Mouse (Mus musculus) embryonic facial prominence, embryonic 13.5 days (tissue): ENCODE results near the gene Nhlh2. TPM values are rescaled to one million over a fixed set of nuclear protein-coding genes. Genes with fewer than 3 reads are reported as not detected.

ENCODE experiments used
- ATAC-seq: fragments of 200-750 bp; cut with Nextera tagmentation; 2 replicates; pipeline ENCODE4 v1.8.0; 2017; ENCODE audit warnings: low read depth; ENCODE audit not compliant: insufficient number of reproducible peaks, insufficient read depth, low FRiP score, low TSS enrichment
- H3K27ac ChIP-seq: fragments of 300-500 bp; sonication (generic); 2 replicates; pipeline ENCODE4 v1.5.1; 2015; ENCODE audit warnings: moderate library complexity, mild to moderate bottlenecking, inconsistent platforms
- H3K27me3 ChIP-seq: fragments of 300-500 bp; sonication (generic); 2 replicates; pipeline ENCODE4 v1.6.1; 2015; ENCODE audit warnings: mild to moderate bottlenecking, inconsistent platforms
- H3K36me3 ChIP-seq: fragments of 300-500 bp; sonication (generic); 2 replicates; pipeline ENCODE4 v1.6.1; 2015; ENCODE audit warnings: mild to moderate bottlenecking, inconsistent platforms
- H3K4me1 ChIP-seq: fragments of 300-500 bp; sonication (generic); 2 replicates; pipeline ENCODE4 v1.6.1; 2015; ENCODE audit warnings: inconsistent platforms
- H3K4me2 ChIP-seq: fragments of 300-500 bp; sonication (generic); 2 replicates; pipeline ENCODE4 v1.6.1; 2015; ENCODE audit warnings: moderate library complexity, mild to moderate bottlenecking, inconsistent platforms
- H3K4me3 ChIP-seq: fragments of 300-500 bp; sonication (generic); 2 replicates; pipeline ENCODE4 v1.5.1; 2015; ENCODE audit warnings: mild to moderate bottlenecking, inconsistent platforms
- H3K9ac ChIP-seq: fragments of 300-500 bp; sonication (generic); 2 replicates; pipeline ENCODE4 v1.6.1; 2015; ENCODE audit warnings: mild to moderate bottlenecking, inconsistent platforms
- H3K9me3 ChIP-seq: fragments of 300-500 bp; sonication (generic); 2 replicates; pipeline ENCODE4 v1.6.1; 2016; ENCODE audit warnings: inconsistent platforms
- WGBS: fragments of 180-500 bp; shearing (Covaris S2); methylation state at CpG from one replicate; pipeline ENCODE4 v1.1.7; 2015; ENCODE audit warnings: mixed read lengths; 5-methylcytosine and 5-hydroxymethylcytosine counted together
- polyA plus RNA-seq: library from polyadenylated mRNA; unstranded; fragments of >200 nt; fragmentation: Nextera tagmentation; extraction: Ambion mirVana; gene quantifications from 2 replicates; pipeline ENCODE4 v1.2.1, GENCODE M21; 2015

The Nhlh2 gene
- 2.5 and 4.2 TPM in 2 replicates for polyA plus RNA-seq

- Histone ChIP-seq H3K4me3 (peak within 1 kb of the TSS; percentile 35), H3K4me2 (no peak within 1 kb of the TSS), H3K4me1 (peaks cover 21% of the 10 kb centered on the region), H3K36me3 (no peaks in the 10 kb centered on the region), H3K9me3 (no peaks in the 10 kb centered on the region), H3K9ac (no peak within 1 kb of the TSS), H3K27ac (no peak within 1 kb of the TSS), H3K27me3 (peaks cover 73% of the 10 kb centered on the region)
- WGBS, result 5% methylated on average over 2 of the region's 2 CpGs
- no peak for ATAC-seq
Observed at GRCm38 (mm10) chr3:102009926-102010381, at the start of gene Nhlh2. Gene Nhlh2 (plus strand): TSS chr3:102010076.

- no peak overlapping the region for H3K4me3 ChIP-seq
- peaks cover 3% of the 10 kb centered on the region; the same call in 1 of the 2 replicates for H3K27me3 ChIP-seq
- H3K4me1 ChIP-seq, result no peaks in the 10 kb centered on the region; the same call in 1 of the 2 replicates
- no peak overlapping the region for H3K9ac ChIP-seq
- no peaks in the 10 kb centered on the region for H3K9me3 ChIP-seq
- no peak overlapping the region for H3K4me2 ChIP-seq
- no peaks in the 10 kb centered on the region for H3K36me3 ChIP-seq
- no peak for ATAC-seq
- WGBS, result 88% methylated on average over 15 of the region's 15 CpGs
- H3K27ac ChIP-seq, result no peak overlapping the region
Observed at GRCm38 (mm10) chr3:101961146-101961835, 48.6 kb upstream of the Nhlh2 start.

- Histone ChIP-seq H3K4me3 (no peak overlapping the region), H3K36me3 (no peaks in the 10 kb centered on the region), H3K27ac (no peak overlapping the region), H3K9me3 (0 out of 2 replicates have a peak, but pooled peaks cover under 1% of the 10 kb centered on the region), H3K9ac (no peak overlapping the region), H3K27me3 (peaks cover 3% of the 10 kb centered on the region; the same call in 1 of the 2 replicates), H3K4me1 (no peaks in the 10 kb centered on the region; the same call in 1 of the 2 replicates), H3K4me2 (no peak overlapping the region)
- ATAC-seq, result no peak
- WGBS, result 19% methylated on average over 9 of the region's 9 CpGs
Observed at GRCm38 (mm10) chr3:101963501-101963900, 46.4 kb upstream of the Nhlh2 start.

GRCm38 (mm10) chr3:101964352-101964751 is 45.5 kb upstream of the Nhlh2 start:
- no peaks in the 10 kb centered on the region; the same call in 1 of the 2 replicates for H3K4me1 ChIP-seq
- peaks cover 3% of the 10 kb centered on the region; the same call in 1 of the 2 replicates for H3K27me3 ChIP-seq
- WGBS, result 49% methylated on average over 7 of the region's 7 CpGs
- no peak overlapping the region for H3K4me3 ChIP-seq
- no peak overlapping the region for H3K9ac ChIP-seq
- 0 out of 2 replicates have a peak, but pooled peaks cover 3% of the 10 kb centered on the region for H3K9me3 ChIP-seq
- ATAC-seq, result no peak
- H3K4me2 ChIP-seq, result no peak overlapping the region
- H3K36me3 ChIP-seq, result no peaks in the 10 kb centered on the region
- H3K27ac ChIP-seq, result no peak overlapping the region

- no peak overlapping the region for H3K4me2 ChIP-seq
- no peak for ATAC-seq
- WGBS, result 15% methylated on average over 3 of the region's 3 CpGs
Observed at GRCm38 (mm10) chr3:101966825-101967558, 42.9 kb upstream of the Nhlh2 start.

GRCm38 (mm10) chr3:101975337-101975736 is 34.5 kb upstream of the Nhlh2 start:
- no peak overlapping the region for H3K9ac ChIP-seq
- WGBS, result 83% methylated on average over 10 of the region's 10 CpGs
- H3K27ac ChIP-seq, result no peak overlapping the region
- no peaks in the 10 kb centered on the region for H3K4me1 ChIP-seq
- no peaks in the 10 kb centered on the region for H3K27me3 ChIP-seq
- ATAC-seq, result no peak
- H3K36me3 ChIP-seq, result no peaks in the 10 kb centered on the region
- H3K4me3 ChIP-seq, result no peak overlapping the region
- no peaks in the 10 kb centered on the region for H3K9me3 ChIP-seq
- H3K4me2 ChIP-seq, result no peak overlapping the region

More at GRCm38 (mm10) chr3:101966825-101967558, 42.9 kb upstream of the Nhlh2 start:
- H3K4me3 ChIP-seq, result no peak overlapping the region
- H3K9ac ChIP-seq, result no peak overlapping the region
- peaks cover 3% of the 10 kb centered on the region; the same call in 1 of the 2 replicates for H3K27me3 ChIP-seq
- H3K27ac ChIP-seq, result no peak overlapping the region
- no peaks in the 10 kb centered on the region for H3K36me3 ChIP-seq
- H3K4me1 ChIP-seq, result no peaks in the 10 kb centered on the region; the same call in 1 of the 2 replicates
- 0 out of 2 replicates have a peak, but pooled peaks cover 3% of the 10 kb centered on the region for H3K9me3 ChIP-seq

- Histone ChIP-seq H3K27me3 (no peaks in the 10 kb centered on the region), H3K4me2 (no peak overlapping the region), H3K9ac (no peak overlapping the region), H3K9me3 (no peaks in the 10 kb centered on the region), H3K27ac (no peak overlapping the region), H3K4me3 (no peak overlapping the region), H3K4me1 (no peaks in the 10 kb centered on the region), H3K36me3 (no peaks in the 10 kb centered on the region)
- 78% methylated on average over 10 of the region's 10 CpGs for WGBS
- no peak for ATAC-seq
Observed at GRCm38 (mm10) chr3:101978299-101978994, 31.4 kb upstream of the Nhlh2 start.

- no peak overlapping the region for H3K4me3 ChIP-seq
- WGBS, result 44% methylated on average over 4 of the region's 4 CpGs
- H3K27me3 ChIP-seq, result no peaks in the 10 kb centered on the region
- H3K4me2 ChIP-seq, result no peak overlapping the region
- no peaks in the 10 kb centered on the region for H3K9me3 ChIP-seq
- ATAC-seq, result no peak
- H3K36me3 ChIP-seq, result no peaks in the 10 kb centered on the region
- no peak overlapping the region for H3K9ac ChIP-seq
- no peak overlapping the region for H3K27ac ChIP-seq
- no peaks in the 10 kb centered on the region for H3K4me1 ChIP-seq
Observed at GRCm38 (mm10) chr3:101983917-101984316, 26.0 kb upstream of the Nhlh2 start.

- no peaks in the 10 kb centered on the region for H3K27me3 ChIP-seq
- no peak for ATAC-seq
- H3K27ac ChIP-seq, result no peak overlapping the region
- no peak overlapping the region for H3K4me2 ChIP-seq
- no peak overlapping the region for H3K4me3 ChIP-seq
- no peak overlapping the region for H3K9ac ChIP-seq
- 61% methylated on average over 8 of the region's 8 CpGs for WGBS
- H3K36me3 ChIP-seq, result no peaks in the 10 kb centered on the region
- H3K9me3 ChIP-seq, result no peaks in the 10 kb centered on the region
- H3K4me1 ChIP-seq, result no peaks in the 10 kb centered on the region
Observed at GRCm38 (mm10) chr3:101985634-101986033, 24.2 kb upstream of the Nhlh2 start.

GRCm38 (mm10) chr3:101990136-101990535 is 19.7 kb upstream of the Nhlh2 start:
- no peak overlapping the region for H3K9ac ChIP-seq

GRCm38 (mm10) chr3:101990995-101991516 is 18.8 kb upstream of the Nhlh2 start:
- no peak overlapping the region for H3K27ac ChIP-seq
- H3K4me3 ChIP-seq, result no peak overlapping the region
- 52% methylated on average over 6 of the region's 6 CpGs for WGBS
- H3K27me3 ChIP-seq, result no peaks in the 10 kb centered on the region
- no peaks in the 10 kb centered on the region for H3K4me1 ChIP-seq
- H3K4me2 ChIP-seq, result no peak overlapping the region
- no peak for ATAC-seq
- H3K9me3 ChIP-seq, result no peaks in the 10 kb centered on the region
- no peak overlapping the region for H3K9ac ChIP-seq
- H3K36me3 ChIP-seq, result no peaks in the 10 kb centered on the region

More at GRCm38 (mm10) chr3:101990136-101990535, 19.7 kb upstream of the Nhlh2 start:
- Histone ChIP-seq H3K36me3 (no peaks in the 10 kb centered on the region), H3K4me2 (no peak overlapping the region), H3K27ac (no peak overlapping the region), H3K4me1 (no peaks in the 10 kb centered on the region), H3K4me3 (no peak overlapping the region), H3K27me3 (no peaks in the 10 kb centered on the region), H3K9me3 (no peaks in the 10 kb centered on the region)
- 53% methylated on average over 3 of the region's 3 CpGs for WGBS
- no peak for ATAC-seq
